Mouse (Mus musculus) CH12.LX (cell line): ENCODE results near the gene Fermt3. TPM values are rescaled to one million over a fixed set of nuclear protein-coding genes. Genes with fewer than 3 reads are reported as not detected.

ENCODE experiments used
- DNase-seq: peaks from one replicate; pipeline ENCODE4 v3.0.0-alpha.2; 2013; ENCODE audit errors: extremely low read depth
- H3K27ac ChIP-seq: 2 replicates; pipeline ENCODE4 v1.5.1; 2012; ENCODE audit warnings: low read depth, mild to moderate bottlenecking, control low read depth, moderate library complexity; ENCODE audit not compliant: insufficient read depth
- H3K27me3 ChIP-seq: replicated peaks from 2 replicates; pipeline ENCODE3; 2012; ENCODE audit warnings: inconsistent platforms
- H3K36me3 ChIP-seq, 2 experiments: replicated peaks in 1 of 2; 2 replicates each; pipeline versions ENCODE3 to v1.6.1; 2012; ENCODE audit warnings: inconsistent platforms in 1 of 2, low read length in 1 of 2, mild to moderate bottlenecking in 1 of 2, mixed read lengths in 1 of 2, moderate library complexity in 1 of 2; ENCODE audit not compliant: control insufficient read depth in 1 of 2, insufficient read depth in 1 of 2
- H3K4me1 ChIP-seq, 2 experiments: 2 replicates each; pipeline ENCODE4 v1.6.1; 2012; ENCODE audit warnings: inconsistent platforms in 1 of 2, moderate library complexity in 1 of 2; ENCODE audit not compliant: insufficient read depth in 2 of 2, control insufficient read depth in 1 of 2
- H3K4me2 ChIP-seq: 2 replicates; pipeline ENCODE4 v1.6.1; 2012; ENCODE audit warnings: low read depth, mild to moderate bottlenecking, control low read depth; ENCODE audit not compliant: poor library complexity, insufficient read depth, severe bottlenecking
- H3K4me3 ChIP-seq, 3 experiments: fragments of 150-350 bp in 1 of 3; sonication (generic) in 1 of 3; replicated peaks in 1 of 3; 2 replicates each; pipeline versions ENCODE3 to v1.5.1; 2011 to 2012; ENCODE audit warnings: low read depth in 2 of 3, low read length in 2 of 3, mild to moderate bottlenecking in 2 of 3, moderate library complexity in 2 of 3, control low read depth in 1 of 3, improper control_type of control experiment in 1 of 3, inconsistent platforms in 1 of 3, mixed read lengths in 1 of 3; ENCODE audit not compliant: poor library complexity in 1 of 3
- H3K79me2 ChIP-seq: replicated peaks from 2 replicates; pipeline ENCODE4 v1.6.1; 2012; ENCODE audit warnings: mild to moderate bottlenecking, moderate library complexity; ENCODE audit not compliant: control insufficient read depth, poor library complexity, insufficient read depth, severe bottlenecking; ENCODE audit errors: extremely low read depth
- H3K9ac ChIP-seq: 2 replicates; pipeline ENCODE4 v1.6.1; 2012; ENCODE audit warnings: low read depth, mild to moderate bottlenecking, control low read depth, moderate library complexity; ENCODE audit not compliant: insufficient read depth
- H3K9me3 ChIP-seq: replicated peaks from 2 replicates; pipeline ENCODE3; 2012; ENCODE audit warnings: low read length, inconsistent platforms, mixed read lengths
- BHLHE40 ChIP-seq: IDR thresholded peaks from 2 replicates; pipeline ENCODE4 v1.6.1; 2011; ENCODE audit warnings: mild to moderate bottlenecking, low read depth, low read length, improper control_type of control experiment
- CHD1 ChIP-seq: IDR thresholded peaks from 2 replicates; pipeline ENCODE4 v1.6.1; 2012; ENCODE audit warnings: low read depth, low read length, improper control_type of control experiment, inconsistent platforms
- CHD2 ChIP-seq: IDR thresholded peaks from 2 replicates; pipeline ENCODE4 v1.6.1; 2011; ENCODE audit warnings: low read length, improper control_type of control experiment
- CTCF ChIP-seq, 2 experiments: IDR thresholded peaks in 1 of 2; conservative IDR thresholded peaks in 1 of 2; 2 replicates each; pipeline ENCODE4 v1.5.1; 2011 to 2012; ENCODE audit warnings: low read depth in 2 of 2, low read length in 2 of 2, improper control_type of control experiment in 1 of 2, inconsistent platforms in 1 of 2, mild to moderate bottlenecking in 1 of 2, moderate library complexity in 1 of 2
- E2F4 ChIP-seq: IDR thresholded peaks from 2 replicates; pipeline ENCODE4 v1.6.1; 2011; ENCODE audit warnings: low read depth, low read length, improper control_type of control experiment; ENCODE audit not compliant: insufficient replicate concordance
- ELF1 ChIP-seq: IDR thresholded peaks from 2 replicates; pipeline ENCODE4 v1.6.1; 2014; ENCODE audit warnings: low read depth, mild to moderate bottlenecking, inconsistent platforms, low read length, improper control_type of control experiment
- EP300 ChIP-seq: IDR thresholded peaks from 2 replicates; pipeline ENCODE4 v1.6.1; 2011; ENCODE audit warnings: low read length, improper control_type of control experiment
- ETS1 ChIP-seq: conservative IDR thresholded peaks from 2 replicates; pipeline ENCODE4 v1.6.1; 2012; ENCODE audit warnings: low read depth, mild to moderate bottlenecking, inconsistent platforms, low read length, improper control_type of control experiment, moderate library complexity
- GABPA ChIP-seq: IDR thresholded peaks from 2 replicates; pipeline ENCODE4 v1.6.1; 2012; ENCODE audit warnings: low read depth, low read length, improper control_type of control experiment, inconsistent platforms; ENCODE audit not compliant: insufficient replicate concordance
- HCFC1 ChIP-seq: IDR thresholded peaks from 2 replicates; pipeline ENCODE4 v1.6.1; 2012; ENCODE audit warnings: low read depth, mild to moderate bottlenecking, inconsistent platforms, low read length, improper control_type of control experiment
- IRF4 ChIP-seq: IDR thresholded peaks from 2 replicates; pipeline ENCODE4 v1.6.1; 2014; ENCODE audit warnings: low read depth, mild to moderate bottlenecking, inconsistent platforms, low read length, improper control_type of control experiment
- JUN ChIP-seq: IDR thresholded peaks from 2 replicates; pipeline ENCODE4 v1.6.1; 2011; ENCODE audit warnings: low read depth, mild to moderate bottlenecking, low read length, improper control_type of control experiment, moderate library complexity; ENCODE audit not compliant: insufficient read depth
- JUND ChIP-seq: conservative IDR thresholded peaks from 2 replicates; pipeline ENCODE4 v1.6.1; 2011; ENCODE audit warnings: low read depth, low read length, improper control_type of control experiment
- KAT2A ChIP-seq: IDR thresholded peaks from 2 replicates; pipeline ENCODE4 v1.6.1; 2012; ENCODE audit warnings: low read length, improper control_type of control experiment, inconsistent platforms; ENCODE audit not compliant: insufficient replicate concordance
- MAFK ChIP-seq: IDR thresholded peaks from 2 replicates; pipeline ENCODE4 v1.6.1; 2011; ENCODE audit warnings: low read length, improper control_type of control experiment; ENCODE audit not compliant: insufficient replicate concordance
- MAX ChIP-seq: IDR thresholded peaks from 2 replicates; pipeline ENCODE4 v1.6.1; 2011; ENCODE audit warnings: low read length, improper control_type of control experiment
- MAZ ChIP-seq: IDR thresholded peaks from 2 replicates; pipeline ENCODE4 v1.6.1; 2012; ENCODE audit warnings: low read depth, mild to moderate bottlenecking, inconsistent platforms, low read length, improper control_type of control experiment, moderate library complexity
- MEF2A ChIP-seq: IDR thresholded peaks from 2 replicates; pipeline ENCODE4 v1.6.1; 2014; ENCODE audit warnings: low read depth, mild to moderate bottlenecking, inconsistent platforms, low read length, improper control_type of control experiment, borderline replicate concordance
- MXI1 ChIP-seq: IDR thresholded peaks from 2 replicates; pipeline ENCODE4 v1.6.1; 2011; ENCODE audit warnings: mild to moderate bottlenecking, low read depth, low read length, improper control_type of control experiment
- MYC ChIP-seq: IDR thresholded peaks from 2 replicates; pipeline ENCODE4 v1.6.1; 2011; ENCODE audit warnings: low read depth, mild to moderate bottlenecking, improper control_type of control experiment, low read length
- NELFE ChIP-seq: IDR thresholded peaks from 2 replicates; pipeline ENCODE4 v1.6.1; 2011; ENCODE audit warnings: low read depth, low read length, improper control_type of control experiment
- NRF1 ChIP-seq: IDR thresholded peaks from 2 replicates; pipeline ENCODE4 v1.6.1; 2014; ENCODE audit warnings: low read depth, mild to moderate bottlenecking, inconsistent platforms, low read length, improper control_type of control experiment, moderate library complexity
- PAX5 ChIP-seq: IDR thresholded peaks from 2 replicates; pipeline ENCODE4 v1.6.1; 2012; ENCODE audit warnings: low read length, inconsistent platforms, mixed read lengths
- POLR2A ChIP-seq: IDR thresholded peaks from 2 replicates; pipeline ENCODE4 v1.6.1; 2011; ENCODE audit warnings: low read depth, mild to moderate bottlenecking, improper control_type of control experiment, low read length
- POLR2AphosphoS2 ChIP-seq: IDR thresholded peaks from 2 replicates; pipeline ENCODE4 v1.6.1; 2011; ENCODE audit warnings: low read depth, low read length, improper control_type of control experiment
- RAD21 ChIP-seq: IDR thresholded peaks from 2 replicates; pipeline ENCODE4 v1.6.1; 2011; ENCODE audit warnings: low read depth, mild to moderate bottlenecking, low read length, improper control_type of control experiment, moderate library complexity
- RCOR1 ChIP-seq: conservative IDR thresholded peaks from 2 replicates; pipeline ENCODE4 v1.6.1; 2012; ENCODE audit warnings: low read depth, mild to moderate bottlenecking, inconsistent platforms, low read length, improper control_type of control experiment
- SIN3A ChIP-seq: IDR thresholded peaks from 2 replicates; pipeline ENCODE4 v1.6.1; 2012; ENCODE audit warnings: low read length, improper control_type of control experiment, inconsistent platforms
- SMC3 ChIP-seq: IDR thresholded peaks from 2 replicates; pipeline ENCODE4 v1.6.1; 2011; ENCODE audit warnings: low read depth, low read length, improper control_type of control experiment
- TBP ChIP-seq: conservative IDR thresholded peaks from 2 replicates; pipeline ENCODE4 v1.6.1; 2011; ENCODE audit warnings: low read depth, low read length, improper control_type of control experiment
- TCF12 ChIP-seq: IDR thresholded peaks from 2 replicates; pipeline ENCODE4 v1.6.1; 2014; ENCODE audit warnings: low read depth, mild to moderate bottlenecking, inconsistent platforms, low read length, improper control_type of control experiment
- UBTF ChIP-seq: IDR thresholded peaks from 2 replicates; pipeline ENCODE4 v1.6.1; 2012; ENCODE audit warnings: low read depth, mild to moderate bottlenecking, inconsistent platforms, low read length, improper control_type of control experiment, moderate library complexity
- USF1 ChIP-seq: IDR thresholded peaks from 2 replicates; pipeline ENCODE4 v1.6.1; 2014; ENCODE audit warnings: low read depth, mild to moderate bottlenecking, inconsistent platforms, low read length, improper control_type of control experiment
- USF2 ChIP-seq: conservative IDR thresholded peaks from 2 replicates; pipeline ENCODE4 v1.6.1; 2011; ENCODE audit warnings: low read depth, low read length, improper control_type of control experiment
- ZC3H11A ChIP-seq: IDR thresholded peaks from 2 replicates; pipeline ENCODE4 v1.6.1; 2012; ENCODE audit warnings: low read depth, mild to moderate bottlenecking, inconsistent platforms, low read length, improper control_type of control experiment
- ZKSCAN1 ChIP-seq: IDR thresholded peaks from 2 replicates; pipeline ENCODE4 v1.6.1; 2012; ENCODE audit warnings: low read depth, inconsistent platforms, low read length, improper control_type of control experiment, borderline replicate concordance
- ZMIZ1 ChIP-seq: IDR thresholded peaks from 2 replicates; pipeline ENCODE4 v1.6.1; 2012; ENCODE audit warnings: low read depth, mild to moderate bottlenecking, inconsistent platforms, low read length, improper control_type of control experiment
- ZNF384 ChIP-seq: IDR thresholded peaks from 2 replicates; pipeline ENCODE4 v1.6.1; 2012; ENCODE audit warnings: low read depth, low read length, improper control_type of control experiment, inconsistent platforms
- dilution Hi-C: fragments of 300-500 bp; cut with MboI; formaldehyde crosslinking; loops from 2 replicates; pipeline ENCODE4 v1.14.3; 2020; ENCODE audit warnings: low sequenced_read_pairs; ENCODE audit not compliant: extremely low pct_unique_long_range_greater_than_20kb, extremely low pct_ligation_motif_present
- in situ Hi-C: fragments of 300-500 bp; cut with MboI; formaldehyde crosslinking; loops from 3 replicates; pipeline ENCODE4 v1.14.3; 2019; ENCODE audit warnings: low sequenced_read_pairs, low pct_ligation_motif_present, low pct_unique_long_range_greater_than_20kb, mixed read lengths
- polyA plus RNA-seq: library from polyadenylated mRNA; unstranded; fragments of >175 nt; gene quantifications from 2 replicates; pipeline ENCODE4 v1.2.1, GENCODE M21; 2012; ENCODE audit warnings: low read depth; ENCODE audit not compliant: insufficient read length
- total RNA-seq, 2 experiments: library from RNA; depleted of rRNA; stranded (reverse); fragments of 300-350 nt in 1 of 2; fragments of >200 nt in 1 of 2; gene quantifications; 2 replicates each; pipeline ENCODE4 v1.2.3; 2012 to 2014

Fermt3 gene
- 57.4 and 58.4 TPM in 2 replicates for total RNA-seq (2012; rRNA removed)
- total RNA-seq (2014; rRNA removed), result 47.0 and 58.7 TPM in 2 replicates
- 65.1 and 67.3 TPM in 2 replicates for polyA plus RNA-seq

DNA sequence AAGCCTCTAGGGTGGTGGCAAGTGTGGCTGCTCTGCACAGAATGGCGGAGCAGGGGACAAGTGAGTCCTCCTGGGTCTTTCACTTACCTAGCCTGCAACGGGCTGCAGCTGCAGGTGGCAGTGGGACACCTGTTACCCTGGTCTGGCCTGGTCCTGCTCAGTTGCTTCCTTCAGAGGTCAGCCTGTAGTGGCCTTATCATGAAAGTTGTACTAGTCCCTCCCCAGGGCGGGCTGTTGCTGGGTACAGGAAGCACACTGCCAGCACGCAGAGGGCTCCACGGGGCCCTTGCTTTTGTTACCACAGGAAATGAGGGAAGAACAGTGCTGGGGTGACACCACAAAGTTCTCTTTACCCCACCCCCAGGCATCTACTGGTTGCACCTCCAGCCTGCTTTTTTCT, at the start of gene Fermt3:
Gene Fermt3 (minus strand): TSS at position 279 of the 400 bp plus-strand sequence.
- dilution Hi-C loops, result no loop called here
- H3K27me3 ChIP-seq, result no peaks in the 10 kb centered on the region
- TF ChIP-seq BHLHE40, result peak; percentile 57
- no peak for TF ChIP-seq RCOR1
- peak; percentile 56 for TF ChIP-seq POLR2A
- peak; percentile 54; the same call in 1 of the 2 replicates for TF ChIP-seq POLR2AphosphoS2
- TF ChIP-seq ZKSCAN1, result no peak
- no peak for TF ChIP-seq NRF1
- TF ChIP-seq CHD1, result no peak
- TF ChIP-seq IRF4, result no peak
- TF ChIP-seq MYC, result peak; percentile 28; the same call in 1 of the 2 replicates
- TF ChIP-seq TCF12, result peak; percentile 44
- TF ChIP-seq MAFK, result no peak
- TF ChIP-seq GABPA, result no peak
- TF ChIP-seq ETS1, result no peak; the same call in 1 of the 2 replicates
- peak; percentile 52; the same call in 1 of the 2 replicates for TF ChIP-seq MXI1
- no peak for TF ChIP-seq ZNF384
- no peak for TF ChIP-seq MAZ
- TF ChIP-seq USF1, result no peak
- no peak for TF ChIP-seq UBTF
- TF ChIP-seq MAX, result no peak
- no peak for TF ChIP-seq EP300
- TF ChIP-seq USF2, result no peak
- TF ChIP-seq E2F4, result no peak
- peak; percentile 52 for TF ChIP-seq SIN3A
- TF ChIP-seq NELFE, result peak; percentile 39; the same call in 1 of the 2 replicates
- peak; percentile 42 for TF ChIP-seq HCFC1
- no peak for TF ChIP-seq CHD2
- TF ChIP-seq JUND, result no peak
- peak; percentile 52; the same call in 1 of the 2 replicates for TF ChIP-seq TBP
- no peak for TF ChIP-seq MEF2A
- no peak for TF ChIP-seq JUN
- no peak for TF ChIP-seq ZMIZ1
- TF ChIP-seq ZC3H11A, result no peak
- TF ChIP-seq SMC3, result no peak
- peak; percentile 57 for TF ChIP-seq ELF1
- no peak for TF ChIP-seq CTCF (conservative IDR thresholded peaks at IDR 0.05 in 1 of 2, IDR thresholded peaks at IDR 0.05 in 1 of 2; ENCODE audit: low read depth in 2 of 2, low read length in 2 of 2)
- no peak for TF ChIP-seq PAX5
- TF ChIP-seq RAD21, result no peak
- TF ChIP-seq KAT2A, result no peak
- H3K36me3 ChIP-seq, result peaks cover 41 to 68% of the 10 kb centered on the region in 2 experiments
- no peaks in the 10 kb centered on the region for H3K9me3 ChIP-seq
- peak within 1 kb of the TSS; percentile 86 for H3K27ac ChIP-seq
- peaks cover 3% of the 10 kb centered on the region; the same call in 1 of the 2 replicates for H3K79me2 ChIP-seq
- H3K4me2 ChIP-seq, result peak within 1 kb of the TSS; percentile 82
- peaks cover 13 to 27% of the 10 kb centered on the region in 2 experiments for H3K4me1 ChIP-seq
- H3K4me3 ChIP-seq, result peak within 1 kb of the TSS; percentile 69 to 84 (median 76)
- DNase-seq, result peak; percentile 77
- in situ Hi-C loops, result no loop called here
- peak within 1 kb of the TSS; percentile 65 for H3K9ac ChIP-seq
